Mouse (Mus musculus) kidney, postnatal 0 days (tissue): ENCODE measurements at regions not wholly inside any gene's neighbourhood (a gene's known extent, or its start where the extent isn't known, plus 50 kb on each side); places are given as distances from the start of the nearest gene placed in this dataset.

Experiments
- ATAC-seq: fragments of 200-750 bp; cut with Nextera tagmentation; replicated peaks from 2 replicates; pipeline ENCODE4 v1.8.0; 2017; ENCODE audit warnings: low read depth, moderate number of reproducible peaks, moderate TSS enrichment, moderate library complexity; ENCODE audit not compliant: low FRiP score
- DNase-seq: peaks from one replicate; pipeline ENCODE4 v3.0.0-alpha.2; 2016; ENCODE audit warnings: low spot score
- H3K27ac ChIP-seq: fragments of 300-500 bp; sonication (generic); 2 replicates; pipeline ENCODE4 v1.5.1; 2014; ENCODE audit warnings: mild to moderate bottlenecking
- H3K27me3 ChIP-seq: fragments of 300-500 bp; sonication (generic); 2 replicates; pipeline ENCODE4 v1.6.1; 2014; ENCODE audit warnings: low read length, mixed read lengths; ENCODE audit not compliant: insufficient read depth
- H3K36me3 ChIP-seq: fragments of 300-500 bp; sonication (generic); 2 replicates; pipeline ENCODE4 v1.6.1; 2014; ENCODE audit warnings: low read length, mixed read lengths; ENCODE audit not compliant: insufficient read depth
- H3K4me1 ChIP-seq: fragments of 300-500 bp; sonication (generic); replicated peaks from 2 replicates; pipeline ENCODE4 v1.6.1; 2014; ENCODE audit warnings: antibody characterized with exemption, low read length, mixed read lengths; ENCODE audit not compliant: insufficient read depth
- H3K4me2 ChIP-seq: fragments of 300-500 bp; sonication (generic); 2 replicates; pipeline ENCODE4 v1.6.1; 2014; ENCODE audit warnings: mild to moderate bottlenecking, low read length, moderate library complexity, mixed read lengths
- H3K4me3 ChIP-seq: fragments of 300-500 bp; sonication (generic); replicated peaks from 2 replicates; pipeline ENCODE4 v1.5.1; 2014; ENCODE audit warnings: low read depth, low read length
- H3K9ac ChIP-seq: fragments of 300-500 bp; sonication (generic); 2 replicates; pipeline ENCODE4 v1.6.1; 2014; ENCODE audit warnings: low read depth, low read length
- H3K9me3 ChIP-seq: fragments of 300-500 bp; sonication (generic); replicated peaks from 2 replicates; pipeline ENCODE4 v1.6.1; 2016; ENCODE audit warnings: low read length, inconsistent platforms, mixed read lengths
- CTCF ChIP-seq: IDR thresholded peaks from 2 replicates; pipeline ENCODE4 v1.5.1; 2016; ENCODE audit warnings: antibody characterized with exemption, low read depth, mild to moderate bottlenecking, moderate library complexity
- WGBS: fragments of 180-500 bp; shearing (Covaris S2); extraction: QIAGEN DNeasy Blood & Tissue Kit; methylation state at CpG from one replicate; pipeline ENCODE4 v1.1.7; 2014; 5-methylcytosine and 5-hydroxymethylcytosine counted together

GRCm38 (mm10) chr9:93777784-93778402 lies 760.0 kb downstream of the 1190002N15Rik start:
- DNase-seq: no peak
- no peak for ATAC-seq
- Histone ChIP-seq H3K9ac (no peak overlapping the region), H3K4me2 (no peak overlapping the region), H3K9me3 (no peaks in the 10 kb centered on the region), H3K36me3 (no peaks in the 10 kb centered on the region), H3K4me3 (no peak overlapping the region), H3K27me3 (no peaks in the 10 kb centered on the region), H3K27ac (no peak overlapping the region), H3K4me1 (no peaks in the 10 kb centered on the region)
- WGBS: 73% methylated on average over 2 of the region's 2 CpGs
- TF ChIP-seq CTCF: peak; percentile 38; the same call in 1 of the 2 replicates
